ENCODE assay signal across 20 mouse cellular contexts in genomic region chrX:164439462-164439861, GRCm38 (mm10). TPM values are rescaled to one million over a fixed set of nuclear protein-coding genes. Genes with fewer than 3 reads are reported as not detected.
DNase-seq lines count a peak whose midpoint lies in the region; ATAC-seq and TF ChIP-seq lines count a peak whose summit lies in the region.
"Had no signal": no experiment of that assay in that cellular context is flagged by ENCODE, and none has a peak within 500 bp of the region (broad histone marks: within the 10 kb centered on the region; RNA-seq: fewer than 3 reads in every experiment).

No protein-coding gene starts in this region.

- H3K9ac ChIP-seq in heart, embryonic 13.5 days, result no peak overlapping the region
- peak overlapping the region; percentile 40; the same call in 1 of the 2 replicates for H3K9ac ChIP-seq in heart, postnatal 0 days (replicated peaks; ENCODE audit: low read depth, low read length)
- H3K9ac ChIP-seq in lung, embryonic 16.5 days (ENCODE audit: low read length), result no peak overlapping the region
- H3K9ac ChIP-seq: embryonic facial prominence, embryonic 12.5 days; forebrain, embryonic 15.5 days; hindbrain, embryonic 13.5 days had no signal

- intact Hi-C loops in heart, postnatal 14 days (cut with DNase I), result no loop called here

- H3K4me2 ChIP-seq in heart, embryonic 13.5 days, result no peak overlapping the region
- peak overlapping the region; percentile 54 for H3K4me2 ChIP-seq in heart, postnatal 0 days (ENCODE audit: low read depth, low read length)
- no peak overlapping the region for H3K4me2 ChIP-seq in lung, embryonic 16.5 days (ENCODE audit: low read depth, low read length)
- H3K4me2 ChIP-seq: embryonic facial prominence, embryonic 12.5 days; forebrain, embryonic 15.5 days; hindbrain, embryonic 13.5 days had no signal

- H3K36me3 ChIP-seq in heart, embryonic 13.5 days, result peaks cover 2% of the 10 kb centered on the region
- no peaks in the 10 kb centered on the region for H3K36me3 ChIP-seq in heart, postnatal 0 days (replicated peaks; ENCODE audit: control insufficient read depth, insufficient read depth, low read length)
- no peaks in the 10 kb centered on the region for H3K36me3 ChIP-seq in lung, embryonic 16.5 days (ENCODE audit: control insufficient read depth, insufficient read depth, low read length)
- H3K36me3 ChIP-seq: embryonic facial prominence, embryonic 12.5 days; forebrain, embryonic 15.5 days; hindbrain, embryonic 13.5 days had no signal

- peaks cover 4% of the 10 kb centered on the region; the same call in 1 of the 2 replicates for H3K4me1 ChIP-seq in heart, embryonic 13.5 days
- H3K4me1 ChIP-seq in heart, postnatal 0 days (ENCODE audit: control insufficient read depth, insufficient read depth), result no peaks in the 10 kb centered on the region
- H3K4me1 ChIP-seq in lung, embryonic 16.5 days (replicated peaks; ENCODE audit: control insufficient read depth, insufficient read depth, low read length), result no peaks in the 10 kb centered on the region
- H3K4me1 ChIP-seq: embryonic facial prominence, embryonic 12.5 days; forebrain, embryonic 15.5 days; hindbrain, embryonic 13.5 days had no signal

- no peak for DNase-seq in heart, adult 9 months (ENCODE audit: low spot score in 2 of 2)
- DNase-seq in heart, postnatal 0 days (ENCODE audit: low spot score), result no peak
- DNase-seq in heart, postnatal 14 days, result no peak
- peak; percentile 57 for DNase-seq in kidney, adult 9 months
- no peak for DNase-seq in kidney, adult 18-20 months
- DNase-seq in lung, postnatal 14 days, result no peak
- DNase-seq: cerebellum, adult 11-12 months; cerebellum, adult 9-10 months had no signal

- ATAC-seq in heart, embryonic 13.5 days (ENCODE audit: extremely low read depth, insufficient number of reproducible peaks, low FRiP score, low TSS enrichment), result no peak
- ATAC-seq in heart, postnatal 0 days (ENCODE audit: insufficient read depth, low read depth), result no peak
- ATAC-seq in lung, embryonic 16.5 days (ENCODE audit: low read depth), result no peak
- ATAC-seq: activated CD4-positive, CD25-positive, alpha-beta regulatory T cell, adult 4 months; forebrain, embryonic 15.5 days; hindbrain, postnatal 0 days; Patski had no signal

- no peak for TF ChIP-seq EP300 in heart, postnatal 0 days (IDR thresholded peaks at IDR 0.05; ENCODE audit: low read depth)

- H3K27ac ChIP-seq in heart, embryonic 13.5 days (replicated peaks), result peak overlapping the region; percentile 42; the same call in 1 of the 2 replicates
- peak overlapping the region; percentile 92 for H3K27ac ChIP-seq in heart, postnatal 0 days (ENCODE audit: low read depth)
- H3K27ac ChIP-seq in lung, embryonic 16.5 days (ENCODE audit: low read length), result peak overlapping the region; percentile 61
- H3K27ac ChIP-seq: embryonic facial prominence, embryonic 12.5 days; forebrain, embryonic 15.5 days; hindbrain, embryonic 13.5 days; hindbrain, postnatal 0 days had no signal

- WGBS in heart, embryonic 13.5 days, result 76% methylated on average over 7 of the region's 7 CpGs
- 64% methylated on average over 7 of the region's 7 CpGs for WGBS in heart, postnatal 0 days
- 76% methylated on average over 7 of the region's 7 CpGs for whole genome bisulfite sequencing in lung, embryonic 16.5 days

- TF ChIP-seq CTCF in heart, postnatal 0 days (IDR thresholded peaks at IDR 0.05; ENCODE audit: low read depth), result no peak

- H3K27me3 ChIP-seq in heart, embryonic 13.5 days (replicated peaks), result no peaks in the 10 kb centered on the region
- H3K27me3 ChIP-seq in heart, postnatal 0 days (ENCODE audit: control insufficient read depth, insufficient read depth, low read length), result no peaks in the 10 kb centered on the region
- no peaks in the 10 kb centered on the region; the same call in 1 of the 2 replicates for H3K27me3 ChIP-seq in lung, embryonic 16.5 days (ENCODE audit: control insufficient read depth, insufficient read depth, low read depth, low read length)
- H3K27me3 ChIP-seq: CH12.LX; forebrain, embryonic 15.5 days had no signal

- H3K4me3 ChIP-seq in heart, embryonic 13.5 days, result no peak overlapping the region
- peak overlapping the region; percentile 47 for H3K4me3 ChIP-seq in heart, postnatal 0 days (ENCODE audit: low read depth, low read length)
- H3K4me3 ChIP-seq in lung, embryonic 16.5 days (ENCODE audit: low read length), result no peak overlapping the region
- H3K4me3 ChIP-seq: embryonic facial prominence, embryonic 12.5 days; forebrain, embryonic 15.5 days; hindbrain, embryonic 13.5 days had no signal

- H3K9me3 ChIP-seq in heart, embryonic 13.5 days, result no peaks in the 10 kb centered on the region
- no peaks in the 10 kb centered on the region for H3K9me3 ChIP-seq in heart, postnatal 0 days (replicated peaks; ENCODE audit: control insufficient read depth, low read length)
- no peaks in the 10 kb centered on the region for H3K9me3 ChIP-seq in lung, embryonic 16.5 days (ENCODE audit: control insufficient read depth, low read length)
- H3K9me3 ChIP-seq: embryonic facial prominence, embryonic 12.5 days; forebrain, embryonic 15.5 days; hindbrain, embryonic 13.5 days had no signal

RNA-seq across cellular contexts. Expression of gene Asb11, which starts 2.7 kb away (rescaled TPM):
- 19.7 TPM in 2 replicates for polyA plus RNA-seq in heart, embryonic 13.5 days (2015; fragmentation: Nextera tagmentation; extraction: Ambion mirVana)
- 137 and 155 TPM in 2 replicates for total RNA-seq in heart, postnatal 0 days (2014; rRNA removed; ENCODE audit: low replicate concordance)
- polyA plus RNA-seq in heart, postnatal 0 days (2015; fragmentation: Nextera tagmentation; extraction: Ambion mirVana), result 101 and 102 TPM in 2 replicates
- 100 to 1,000 TPM in 1 of 2 experiments, 10 to 100 TPM in 1; 49.4 to 111 TPM for total RNA-seq in heart, postnatal 14 days (2021)
- polyA plus RNA-seq in lung, embryonic 16.5 days (2015; fragmentation: Nextera tagmentation; extraction: Ambion mirVana), result 0.45 and 0.50 TPM in 2 replicates
- total RNA-seq: adrenal gland, postnatal 14 days; CH12.LX; hematopoietic stem cell, adult 5-6 weeks; hindbrain, postnatal 0 days had no signal
- polyA plus RNA-seq: activated CD4-positive, CD25-positive, alpha-beta regulatory T cell, adult 4 months; embryonic facial prominence, embryonic 12.5 days; forebrain, embryonic 11.5 days; hindbrain, embryonic 13.5 days; hindbrain, postnatal 0 days; Patski had no signal

RNA-seq across cellular contexts. Expression of gene Piga, which starts 19.9 kb away (rescaled TPM):
- polyA plus RNA-seq in heart, embryonic 13.5 days (2015; fragmentation: Nextera tagmentation; extraction: Ambion mirVana), result 6.5 and 9.3 TPM in 2 replicates
- 2.2 and 6.4 TPM in 2 replicates for total RNA-seq in heart, postnatal 0 days (2014; rRNA removed; ENCODE audit: low replicate concordance)
- 2.7 TPM in 2 replicates for polyA plus RNA-seq in heart, postnatal 0 days (2015; fragmentation: Nextera tagmentation; extraction: Ambion mirVana)
- 1 to 10 TPM; 3.2 to 3.4 TPM for total RNA-seq in heart, postnatal 14 days (2021)
- polyA plus RNA-seq in lung, embryonic 16.5 days (2015; fragmentation: Nextera tagmentation; extraction: Ambion mirVana), result 20.3 and 22.0 TPM in 2 replicates

Comparison
In these comparisons a context has a peak if more than half of its experiments do, and no peak if none do; other contexts are left out.
1. H3K27ac ChIP-seq: peak in every context shown above with its lines; median percentile 92 in heart, postnatal 0 days; 61 in lung, embryonic 16.5 days; 42 in heart, embryonic 13.5 days.
2. RNA of gene Asb11, which starts 2.7 kb away (polyA plus RNA-seq): 101 to 102 TPM in heart, postnatal 0 days and 19.7 TPM in heart, embryonic 13.5 days; 0.45 to 0.50 TPM in lung, embryonic 16.5 days; every median in the first group is over 10 times any median in the second.